Mouse (Mus musculus): Measurements from ENCODE around the gene Cntn5. TPM values are rescaled to one million over a fixed set of nuclear protein-coding genes. Genes with fewer than 3 reads are reported as not detected.

Gene Cntn5
- polyA plus RNA-seq, 1 experiment from 2014 or later = 8.2 TPM

- Histone ChIP-seq H3K36me3 (ENCODE audit: control insufficient read depth, insufficient read depth, low read length) (no peaks in the 10 kb centered on the region), H3K9ac (ENCODE audit: low read length) (no peak overlapping the region), H3K9me3 (replicated peaks; ENCODE audit: control insufficient read depth, low read length) (no peaks in the 10 kb centered on the region), H3K4me1 (ENCODE audit: control insufficient read depth, insufficient read depth, low read length) (no peaks in the 10 kb centered on the region), H3K4me3 (ENCODE audit: low read depth, low read length) (no peak overlapping the region), H3K4me2 (ENCODE audit: low read length) (no peak overlapping the region), H3K27me3 (replicated peaks; ENCODE audit: control insufficient read depth, insufficient read depth, low read length) (no peaks in the 10 kb centered on the region), H3K27ac (ENCODE audit: low read depth, low read length) (no peak overlapping the region)
- 63% methylated on average over 1 of the region's 1 CpGs for WGBS
- ATAC-seq (no peak), DNase-seq (ENCODE audit: low spot score) (peak; percentile 64)
These were observed 1045.3 kb downstream of the Cntn5 start for GRCm38 (mm10) chr9:9859323-9859722.

GRCm38 (mm10) chr9:9854791-9855190 lies 1049.8 kb downstream of the Cntn5 start:
- ATAC-seq (no peak), DNase-seq (ENCODE audit: low spot score) (no peak)
- H3K36me3 ChIP-seq (ENCODE audit: control insufficient read depth, insufficient read depth, low read length) = no peaks in the 10 kb centered on the region
- H3K9me3 ChIP-seq (replicated peaks; ENCODE audit: control insufficient read depth, low read length) = no peaks in the 10 kb centered on the region
- H3K4me3 ChIP-seq (ENCODE audit: low read depth, low read length) = no peak overlapping the region
- H3K9ac ChIP-seq (ENCODE audit: low read length) = no peak overlapping the region
- no peak overlapping the region for H3K4me2 ChIP-seq (ENCODE audit: low read length)
- WGBS = 38% methylated on average over 1 of the region's 1 CpGs
- no peaks in the 10 kb centered on the region for H3K4me1 ChIP-seq (ENCODE audit: control insufficient read depth, insufficient read depth, low read length)
- H3K27ac ChIP-seq (ENCODE audit: low read depth, low read length) = no peak overlapping the region
- no peaks in the 10 kb centered on the region for H3K27me3 ChIP-seq (replicated peaks; ENCODE audit: control insufficient read depth, insufficient read depth, low read length)

- Histone ChIP-seq H3K9me3 (replicated peaks; ENCODE audit: control insufficient read depth, low read length) (no peaks in the 10 kb centered on the region), H3K36me3 (ENCODE audit: control insufficient read depth, insufficient read depth, low read length) (no peaks in the 10 kb centered on the region), H3K9ac (ENCODE audit: low read length) (no peak overlapping the region), H3K27me3 (replicated peaks; ENCODE audit: control insufficient read depth, insufficient read depth, low read length) (no peaks in the 10 kb centered on the region), H3K4me3 (ENCODE audit: low read depth, low read length) (no peak overlapping the region), H3K4me2 (ENCODE audit: low read length) (no peak overlapping the region), H3K4me1 (ENCODE audit: control insufficient read depth, insufficient read depth, low read length) (no peaks in the 10 kb centered on the region), H3K27ac (ENCODE audit: low read depth, low read length) (no peak overlapping the region)
- 89% methylated on average over 2 of the region's 2 CpGs for WGBS
- no peak for DNase-seq (ENCODE audit: low spot score)
- no peak for ATAC-seq
These were observed 1074.3 kb downstream of the Cntn5 start for GRCm38 (mm10) chr9:9830231-9830630.

- H3K27ac ChIP-seq (ENCODE audit: low read depth, low read length) = no peak overlapping the region
- ATAC-seq (no peak), DNase-seq (ENCODE audit: low spot score) (no peak)
- H3K27me3 ChIP-seq (replicated peaks; ENCODE audit: control insufficient read depth, insufficient read depth, low read length) = no peaks in the 10 kb centered on the region
- H3K36me3 ChIP-seq (ENCODE audit: control insufficient read depth, insufficient read depth, low read length) = no peaks in the 10 kb centered on the region
- H3K9ac ChIP-seq (ENCODE audit: low read length) = no peak overlapping the region
- H3K4me3 ChIP-seq (ENCODE audit: low read depth, low read length) = no peak overlapping the region
- H3K4me1 ChIP-seq (ENCODE audit: control insufficient read depth, insufficient read depth, low read length) = no peaks in the 10 kb centered on the region
- H3K9me3 ChIP-seq (replicated peaks; ENCODE audit: control insufficient read depth, low read length) = no peaks in the 10 kb centered on the region
- 85% methylated on average over 1 of the region's 1 CpGs for WGBS
- H3K4me2 ChIP-seq (ENCODE audit: low read length) = no peak overlapping the region
These were observed 1084.6 kb downstream of the Cntn5 start for GRCm38 (mm10) chr9:9819963-9820362.

- Histone ChIP-seq H3K9me3 (replicated peaks; ENCODE audit: control insufficient read depth, low read length) (no peaks in the 10 kb centered on the region), H3K4me1 (ENCODE audit: control insufficient read depth, insufficient read depth, low read length) (no peaks in the 10 kb centered on the region), H3K27me3 (replicated peaks; ENCODE audit: control insufficient read depth, insufficient read depth, low read length) (no peaks in the 10 kb centered on the region), H3K27ac (ENCODE audit: low read depth, low read length) (no peak overlapping the region), H3K4me2 (ENCODE audit: low read length) (no peak overlapping the region), H3K9ac (ENCODE audit: low read length) (no peak overlapping the region), H3K4me3 (ENCODE audit: low read depth, low read length) (no peak overlapping the region), H3K36me3 (ENCODE audit: control insufficient read depth, insufficient read depth, low read length) (no peaks in the 10 kb centered on the region)
- 33% methylated on average over 2 of the region's 2 CpGs for WGBS
- DNase-seq (ENCODE audit: low spot score) = peak; percentile 77
- no peak for ATAC-seq
These were observed 1087.1 kb downstream of the Cntn5 start for GRCm38 (mm10) chr9:9817477-9817876.

- no peaks in the 10 kb centered on the region for H3K9me3 ChIP-seq (replicated peaks; ENCODE audit: control insufficient read depth, low read length)
- H3K27me3 ChIP-seq (replicated peaks; ENCODE audit: control insufficient read depth, insufficient read depth, low read length) = no peaks in the 10 kb centered on the region
- H3K4me1 ChIP-seq (ENCODE audit: control insufficient read depth, insufficient read depth, low read length) = no peaks in the 10 kb centered on the region
- H3K36me3 ChIP-seq (ENCODE audit: control insufficient read depth, insufficient read depth, low read length) = no peaks in the 10 kb centered on the region
- 84% methylated on average over 2 of the region's 2 CpGs for WGBS
- no peak overlapping the region for H3K9ac ChIP-seq (ENCODE audit: low read length)
- H3K27ac ChIP-seq (ENCODE audit: low read depth, low read length) = no peak overlapping the region
- DNase-seq (ENCODE audit: low spot score) (no peak), ATAC-seq (no peak)
- H3K4me3 ChIP-seq (ENCODE audit: low read depth, low read length) = no peak overlapping the region
- H3K4me2 ChIP-seq (ENCODE audit: low read length) = no peak overlapping the region
These were observed 1105.0 kb downstream of the Cntn5 start for GRCm38 (mm10) chr9:9799546-9799945.

- no peak overlapping the region for H3K4me2 ChIP-seq (ENCODE audit: low read length)
- no peaks in the 10 kb centered on the region for H3K9me3 ChIP-seq (replicated peaks; ENCODE audit: control insufficient read depth, low read length)
- H3K4me1 ChIP-seq (ENCODE audit: control insufficient read depth, insufficient read depth, low read length) = no peaks in the 10 kb centered on the region
- 66% methylated on average over 3 of the region's 3 CpGs for WGBS
- DNase-seq (ENCODE audit: low spot score) (no peak), ATAC-seq (no peak)
- H3K27ac ChIP-seq (ENCODE audit: low read depth, low read length) = no peak overlapping the region
- H3K36me3 ChIP-seq (ENCODE audit: control insufficient read depth, insufficient read depth, low read length) = no peaks in the 10 kb centered on the region
- no peaks in the 10 kb centered on the region for H3K27me3 ChIP-seq (replicated peaks; ENCODE audit: control insufficient read depth, insufficient read depth, low read length)
- no peak overlapping the region for H3K9ac ChIP-seq (ENCODE audit: low read length)
- no peak overlapping the region for H3K4me3 ChIP-seq (ENCODE audit: low read depth, low read length)
These were observed 1120.9 kb downstream of the Cntn5 start for GRCm38 (mm10) chr9:9783680-9784079.

- WGBS = 82% methylated on average over 9 of the region's 9 CpGs
- H3K4me2 ChIP-seq (ENCODE audit: low read length) = no peak overlapping the region
- H3K9ac ChIP-seq (ENCODE audit: low read length) = no peak overlapping the region
- no peaks in the 10 kb centered on the region for H3K36me3 ChIP-seq (ENCODE audit: control insufficient read depth, insufficient read depth, low read length)
- no peaks in the 10 kb centered on the region for H3K4me1 ChIP-seq (ENCODE audit: control insufficient read depth, insufficient read depth, low read length)
- ATAC-seq (no peak), DNase-seq (ENCODE audit: low spot score) (no peak)
- H3K4me3 ChIP-seq (ENCODE audit: low read depth, low read length) = no peak overlapping the region
- no peaks in the 10 kb centered on the region for H3K27me3 ChIP-seq (replicated peaks; ENCODE audit: control insufficient read depth, insufficient read depth, low read length)
- H3K9me3 ChIP-seq (replicated peaks; ENCODE audit: control insufficient read depth, low read length) = no peaks in the 10 kb centered on the region
- H3K27ac ChIP-seq (ENCODE audit: low read depth, low read length) = no peak overlapping the region
These were observed 1123.3 kb downstream of the Cntn5 start for GRCm38 (mm10) chr9:9781157-9781884.

- DNase-seq (ENCODE audit: low spot score) = no peak
- Histone ChIP-seq H3K4me1 (ENCODE audit: control insufficient read depth, insufficient read depth, low read length) (no peaks in the 10 kb centered on the region), H3K4me2 (ENCODE audit: low read length) (no peak overlapping the region), H3K9ac (ENCODE audit: low read length) (no peak overlapping the region), H3K9me3 (replicated peaks; ENCODE audit: control insufficient read depth, low read length) (no peaks in the 10 kb centered on the region), H3K27ac (ENCODE audit: low read depth, low read length) (no peak overlapping the region), H3K4me3 (ENCODE audit: low read depth, low read length) (no peak overlapping the region), H3K36me3 (ENCODE audit: control insufficient read depth, insufficient read depth, low read length) (no peaks in the 10 kb centered on the region), H3K27me3 (replicated peaks; ENCODE audit: control insufficient read depth, insufficient read depth, low read length) (no peaks in the 10 kb centered on the region)
- no peak for ATAC-seq
- WGBS = 71% methylated on average over 3 of the region's 3 CpGs
These were observed 1124.9 kb downstream of the Cntn5 start for GRCm38 (mm10) chr9:9779646-9780045.

All from forebrain, embryonic 14.5 days (tissue).